Mouse (Mus musculus) hindbrain, embryonic 12.5 days (tissue): Measurements from ENCODE around the gene Emc10. TPM values are rescaled to one million over a fixed set of nuclear protein-coding genes. Genes with fewer than 3 reads are reported as not detected.
A peak's percentile ranks its signal among the peaks of the same experiment; 100 is the strongest.

Source experiments
- ATAC-seq: fragments of 200-750 bp; cut with Nextera tagmentation; 2 replicates; pipeline ENCODE4 v1.8.0; 2017; ENCODE audit warnings: moderate TSS enrichment; ENCODE audit not compliant: low FRiP score
- H3K27ac ChIP-seq: fragments of 300-500 bp; sonication (generic); 2 replicates; pipeline ENCODE4 v1.5.1; 2016; ENCODE audit warnings: mild to moderate bottlenecking
- H3K27me3 ChIP-seq: fragments of 300-500 bp; sonication (generic); 2 replicates; pipeline ENCODE4 v1.6.1; 2016; ENCODE audit warnings: mild to moderate bottlenecking
- H3K36me3 ChIP-seq: fragments of 300-500 bp; sonication (generic); 2 replicates; pipeline ENCODE4 v1.6.1; 2016; ENCODE audit warnings: mild to moderate bottlenecking
- H3K4me1 ChIP-seq: fragments of 300-500 bp; sonication (generic); 2 replicates; pipeline ENCODE4 v1.6.1; 2016
- H3K4me2 ChIP-seq: fragments of 300-500 bp; sonication (generic); replicated peaks from 2 replicates; pipeline ENCODE4 v1.6.1; 2016; ENCODE audit warnings: mild to moderate bottlenecking
- H3K4me3 ChIP-seq: fragments of 300-500 bp; sonication (generic); 2 replicates; pipeline ENCODE4 v1.5.1; 2016; ENCODE audit warnings: mild to moderate bottlenecking
- H3K9ac ChIP-seq: fragments of 300-500 bp; sonication (generic); 2 replicates; pipeline ENCODE4 v1.6.1; 2016; ENCODE audit warnings: mild to moderate bottlenecking, moderate library complexity
- H3K9me3 ChIP-seq: fragments of 300-500 bp; sonication (generic); replicated peaks from 2 replicates; pipeline ENCODE4 v1.6.1; 2016; ENCODE audit warnings: mild to moderate bottlenecking
- WGBS: fragments of 180-500 bp; shearing (Covaris S2); methylation state at CpG from one replicate; pipeline ENCODE4 v1.1.7; 2016; 5-methylcytosine and 5-hydroxymethylcytosine counted together
- microRNA-seq: library from miRNA; unstranded; fragments of <30 nt; microRNA quantifications from one replicate; pipeline ENCODE4, GENCODE M21; 2017
- polyA plus RNA-seq: library from polyadenylated mRNA; unstranded; fragments of >200 nt; fragmentation: Nextera tagmentation; extraction: Ambion mirVana; gene quantifications from 2 replicates; pipeline ENCODE4 v1.2.1, GENCODE M21; 2016

The Emc10 gene
- polyA plus RNA-seq, 1 experiment from 2014 or later, result 142 TPM

DNA sequence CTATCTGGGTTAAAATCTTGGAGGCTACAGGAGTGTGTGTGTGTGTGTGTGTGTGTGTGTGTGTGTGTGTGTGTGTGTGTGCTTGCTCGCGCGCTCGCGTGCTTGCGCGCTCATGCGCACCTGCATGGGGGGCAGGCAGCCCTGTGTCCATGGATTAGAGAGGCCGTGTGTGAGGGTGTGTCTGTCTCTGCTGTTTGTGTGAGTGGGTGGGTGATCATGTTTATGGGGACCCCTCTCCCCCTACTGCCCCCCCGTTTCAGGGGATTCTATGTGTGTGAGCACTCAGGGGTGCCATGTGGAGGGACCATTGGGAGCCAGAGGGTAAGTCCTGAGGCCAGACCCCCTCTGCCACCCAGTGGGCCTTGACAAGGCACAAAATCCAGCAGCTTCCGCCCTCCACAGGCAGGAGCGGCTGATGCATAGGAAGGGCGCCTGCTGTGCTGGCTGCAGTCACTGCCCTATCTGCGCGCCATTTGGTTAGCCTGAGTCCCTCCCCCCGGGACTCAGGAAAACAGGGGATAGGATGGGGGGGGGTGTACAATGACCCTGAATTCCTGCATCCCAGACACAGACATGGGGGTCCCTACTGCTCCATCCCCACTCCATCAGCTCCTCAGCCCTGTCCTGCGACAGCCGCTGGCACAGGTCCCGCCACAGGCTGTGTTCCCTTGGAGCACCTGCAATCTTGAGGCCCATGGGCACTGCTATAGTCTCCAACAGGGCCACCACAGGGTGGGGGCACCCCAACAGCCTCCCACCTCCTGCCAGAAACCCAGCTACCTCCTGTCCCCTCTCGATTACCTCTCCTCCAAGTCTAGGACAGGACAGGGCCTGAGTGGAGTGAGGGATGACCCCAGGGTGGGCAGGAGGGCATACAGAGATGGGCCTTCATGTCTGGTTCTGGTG is 52.8 kb downstream of the Emc10 start:
- H3K27me3 ChIP-seq, result peaks cover 40% of the 10 kb centered on the region
- peak overlapping the region; percentile 99 for H3K9ac ChIP-seq
- H3K9me3 ChIP-seq, result no peaks in the 10 kb centered on the region
- H3K4me2 ChIP-seq, result peak overlapping the region; percentile 87
- peaks cover 30% of the 10 kb centered on the region for H3K36me3 ChIP-seq
- 6% methylated on average over 20 of the region's 20 CpGs for WGBS
- H3K4me1 ChIP-seq, result peaks cover 47% of the 10 kb centered on the region
- ATAC-seq, result peak; percentile 58
- H3K4me3 ChIP-seq, result peak overlapping the region; percentile 71
- H3K27ac ChIP-seq, result peak overlapping the region; percentile 99

DNA sequence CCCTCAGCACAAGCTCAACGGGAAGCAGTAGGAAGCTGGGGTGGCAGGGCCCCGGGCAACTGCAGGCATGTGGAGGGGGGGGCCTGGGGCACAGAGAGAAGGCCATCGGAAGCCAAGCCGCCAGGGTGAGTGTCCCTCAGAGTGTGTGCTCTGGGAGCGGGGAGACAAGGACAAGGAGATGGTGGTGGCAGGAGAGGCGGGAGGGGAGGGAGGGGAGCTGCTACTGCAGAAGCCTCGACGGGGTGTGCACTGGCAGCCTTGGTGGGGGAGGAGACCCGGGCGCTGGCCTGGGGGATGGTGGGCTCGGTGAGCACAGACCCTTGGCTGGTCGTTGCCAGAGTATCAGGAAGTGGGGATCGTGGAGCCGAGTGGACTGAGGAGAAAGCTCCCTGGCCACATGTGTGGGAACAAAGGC is 53.9 kb downstream of the Emc10 start:
- Histone ChIP-seq H3K9ac (peak overlapping the region; percentile 99), H3K4me3 (peak overlapping the region; percentile 71), H3K4me1 (peaks cover 53% of the 10 kb centered on the region), H3K27me3 (peaks cover 40% of the 10 kb centered on the region), H3K9me3 (no peaks in the 10 kb centered on the region), H3K4me2 (peak overlapping the region; percentile 87), H3K36me3 (peaks cover 19% of the 10 kb centered on the region), H3K27ac (peak overlapping the region; percentile 99)
- WGBS, result under 1% methylated on average over 14 of the region's 14 CpGs
- peak; percentile 26 for ATAC-seq

DNA sequence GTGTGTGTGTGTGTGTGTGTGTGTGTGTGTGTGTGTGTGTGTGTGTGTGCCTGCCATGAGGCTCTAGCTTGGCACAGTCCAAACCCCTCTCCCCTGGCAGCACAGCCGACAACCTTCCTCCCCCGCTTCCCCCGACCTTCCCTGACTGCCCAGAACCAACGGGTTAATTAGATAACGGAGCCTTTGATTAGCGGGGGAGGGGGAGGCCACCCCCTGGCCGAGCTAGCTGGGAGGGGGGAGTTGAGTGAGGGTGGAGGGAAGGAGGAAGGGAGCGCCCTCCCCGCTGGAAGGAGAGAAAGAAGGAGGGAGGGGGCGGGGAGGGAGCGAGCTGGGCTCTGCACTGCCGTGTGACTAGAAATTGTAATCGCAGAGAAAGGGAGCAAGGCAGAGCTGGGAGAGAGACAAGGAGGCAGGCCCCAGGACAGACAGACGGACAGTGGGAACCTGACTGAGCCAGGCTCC is 54.6 kb downstream of the Emc10 start:
- Histone ChIP-seq H3K4me1 (peaks cover 52% of the 10 kb centered on the region), H3K27me3 (peaks cover 40% of the 10 kb centered on the region), H3K36me3 (peaks cover 14% of the 10 kb centered on the region), H3K4me2 (peak overlapping the region; percentile 87), H3K4me3 (peak overlapping the region; percentile 71), H3K27ac (peak overlapping the region; percentile 99), H3K9ac (peak overlapping the region; percentile 99), H3K9me3 (no peaks in the 10 kb centered on the region)
- WGBS, result under 1% methylated on average over 13 of the region's 14 CpGs
- peak; percentile 77 for ATAC-seq

DNA sequence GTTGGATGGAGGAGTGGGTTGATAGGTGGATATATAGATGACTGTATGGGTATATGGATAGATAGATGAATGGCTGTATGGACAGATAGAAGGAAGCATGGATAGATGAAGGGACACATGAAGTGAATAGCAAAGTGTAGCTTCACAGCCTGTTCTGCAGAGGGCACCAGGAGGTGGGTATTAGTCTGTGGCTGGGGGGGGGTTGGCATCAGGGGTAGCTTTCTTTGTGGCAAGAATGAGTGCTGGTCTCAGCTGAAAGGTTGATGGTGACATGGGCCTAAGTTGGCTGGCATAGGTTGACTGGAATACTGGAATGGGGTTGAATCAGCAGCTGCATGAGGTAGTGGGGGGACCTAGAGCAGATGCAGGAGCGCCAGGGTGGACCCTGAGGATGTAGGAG is 55.1 kb downstream of the Emc10 start:
- H3K9me3 ChIP-seq, result no peaks in the 10 kb centered on the region
- H3K27ac ChIP-seq, result peak overlapping the region; percentile 99
- 0% methylated on average over 1 of the region's 1 CpGs for WGBS
- H3K27me3 ChIP-seq, result peaks cover 39% of the 10 kb centered on the region
- peaks cover 48% of the 10 kb centered on the region for H3K4me1 ChIP-seq
- peak overlapping the region; percentile 87 for H3K4me2 ChIP-seq
- peak overlapping the region; percentile 99; the same call in 1 of the 2 replicates for H3K9ac ChIP-seq
- H3K36me3 ChIP-seq, result peaks cover 14% of the 10 kb centered on the region
- H3K4me3 ChIP-seq, result peak overlapping the region; percentile 71
- ATAC-seq, result no peak; the same call in 1 of the 2 replicates

DNA sequence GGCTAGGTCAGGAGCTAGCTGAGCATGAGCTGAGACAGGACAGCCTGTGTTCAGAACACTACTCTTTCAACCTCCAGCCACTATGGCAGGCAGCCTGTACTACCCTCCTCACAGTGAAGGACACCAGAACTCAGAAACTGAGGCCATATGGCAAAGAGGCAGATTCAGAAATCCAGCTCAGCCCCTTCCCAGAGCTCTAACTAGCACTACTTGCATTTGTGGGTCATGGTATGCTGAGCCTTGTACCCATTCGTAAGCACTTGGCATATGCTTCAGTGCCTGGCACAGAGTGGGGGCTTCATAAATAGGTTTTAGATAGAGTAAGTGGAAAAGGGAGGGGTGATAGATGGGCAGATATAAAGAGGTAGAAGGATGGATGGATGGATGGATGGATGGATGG is 55.9 kb downstream of the Emc10 start:
- Histone ChIP-seq H3K9me3 (no peaks in the 10 kb centered on the region), H3K27me3 (peaks cover 34% of the 10 kb centered on the region), H3K27ac (no peak overlapping the region), H3K4me1 (peaks cover 41% of the 10 kb centered on the region), H3K4me2 (no peak overlapping the region), H3K4me3 (no peak overlapping the region), H3K9ac (no peak overlapping the region), H3K36me3 (peaks cover 8% of the 10 kb centered on the region)
- no peak for ATAC-seq
- 70% methylated on average over 1 of the region's 1 CpGs for WGBS

Small RNA genes within 50 kb of the gene (microRNA-seq; reads per million reads assigned to microRNA genes)
- gene Mir7052, result not detected
- gene Mir7053, result not detected

Other genes starting within 250 kb of the Emc10 start
- gene 1700028J19Rik, start 249.8 kb downstream of the Emc10 start, polyA plus RNA-seq, result 1.1 and 1.2 TPM in 2 replicates
- 182 and 196 TPM in 2 replicates for gene 2410002F23Rik, start 249.8 kb downstream of the Emc10 start, polyA plus RNA-seq
- not detected in 2 replicates for gene Acp4, start 239.2 kb downstream of the Emc10 start, polyA plus RNA-seq
- not detected in 2 replicates for gene Gm15517, start 235.1 kb downstream of the Emc10 start, polyA plus RNA-seq
- gene Clec11a, start 189.6 kb downstream of the Emc10 start, polyA plus RNA-seq, result 2.0 and 2.9 TPM in 2 replicates
- gene Shank1, start 186.3 kb downstream of the Emc10 start, polyA plus RNA-seq, result 12.5 and 12.8 TPM in 2 replicates
- gene Syt3, start 112.4 kb downstream of the Emc10 start, polyA plus RNA-seq, result 6.8 and 7.5 TPM in 2 replicates
- gene 1700008O03Rik, start 110.7 kb downstream of the Emc10 start, polyA plus RNA-seq, result 1.1 and 1.9 TPM in 2 replicates
- 12.6 and 12.7 TPM in 2 replicates for gene Lrrc4b, start 67.5 kb downstream of the Emc10 start, polyA plus RNA-seq
- 1.3 and 3.9 TPM in 2 replicates for gene Aspdh, start 31.1 kb downstream of the Emc10 start, polyA plus RNA-seq
- 60.5 and 65.1 TPM in 2 replicates for gene Josd2, start 28.5 kb downstream of the Emc10 start, polyA plus RNA-seq
- 25.2 and 26.0 TPM in 2 replicates for gene Fam71e1, start 52 bp upstream of the Emc10 start, polyA plus RNA-seq
- gene Mybpc2, start 28.1 kb upstream of the Emc10 start, polyA plus RNA-seq, result 0.22 TPM in 1 of 2 replicates, not detected in the other
- 0.08 and 0.10 TPM in 2 replicates for gene Spib, start 35.5 kb upstream of the Emc10 start, polyA plus RNA-seq
- 72.1 and 73.5 TPM in 2 replicates for gene Pold1, start 52.3 kb upstream of the Emc10 start, polyA plus RNA-seq
- gene Nr1h2, start 57.4 kb upstream of the Emc10 start, polyA plus RNA-seq, result 71.5 and 75.8 TPM in 2 replicates
- gene Napsa, start 75.9 kb upstream of the Emc10 start, polyA plus RNA-seq, result 0.87 and 1.2 TPM in 2 replicates
- 3.4 and 3.8 TPM in 2 replicates for gene Kcnc3, start 94.1 kb upstream of the Emc10 start, polyA plus RNA-seq
- 3.9 and 4.3 TPM in 2 replicates for gene Myh14, start 174.3 kb upstream of the Emc10 start, polyA plus RNA-seq
- not detected in 2 replicates for gene Izumo2, start 212.2 kb upstream of the Emc10 start, polyA plus RNA-seq